Mouse (Mus musculus) kidney, adult 2 months (tissue): ENCODE measurements around the gene Pabpc1l.

Source experiments
- CTCF ChIP-seq: fragments of 200-500 bp; conservative IDR thresholded peaks from 2 replicates; pipeline ENCODE4 v1.5.1; 2011; ENCODE audit warnings: low read depth, mild to moderate bottlenecking, control low read depth, low read length, moderate library complexity, mixed read lengths; ENCODE audit not compliant: insufficient read depth, insufficient read length
- POLR2A ChIP-seq: fragments of 200-500 bp; IDR thresholded peaks from one replicate; pipeline ENCODE4 v1.6.1; 2011; ENCODE audit warnings: low read depth, low read length, control low read depth

GRCm38 (mm10) chr2:164022104-164022503, 3.1 kb upstream of the Pabpc1l start:
- TF ChIP-seq POLR2A (no peak), CTCF (no peak)
